Mouse (Mus musculus): ENCODE data around the gene Endog. TPM values are rescaled to one million over a fixed set of nuclear protein-coding genes. Genes with fewer than 3 reads are reported as not detected.
"Not testable (repeated sequence)": the region's sequence is repeated elsewhere in the genome, so short reads cannot be mapped to it uniquely, and the experiment has no call there.

Endog gene
- total RNA-seq (2014; fragmentation: Nextera tagmentation): 5.0 and 7.9 TPM in 2 replicates
- total RNA-seq (2017): 3.2 and 8.3 TPM in 2 replicates

DNA sequence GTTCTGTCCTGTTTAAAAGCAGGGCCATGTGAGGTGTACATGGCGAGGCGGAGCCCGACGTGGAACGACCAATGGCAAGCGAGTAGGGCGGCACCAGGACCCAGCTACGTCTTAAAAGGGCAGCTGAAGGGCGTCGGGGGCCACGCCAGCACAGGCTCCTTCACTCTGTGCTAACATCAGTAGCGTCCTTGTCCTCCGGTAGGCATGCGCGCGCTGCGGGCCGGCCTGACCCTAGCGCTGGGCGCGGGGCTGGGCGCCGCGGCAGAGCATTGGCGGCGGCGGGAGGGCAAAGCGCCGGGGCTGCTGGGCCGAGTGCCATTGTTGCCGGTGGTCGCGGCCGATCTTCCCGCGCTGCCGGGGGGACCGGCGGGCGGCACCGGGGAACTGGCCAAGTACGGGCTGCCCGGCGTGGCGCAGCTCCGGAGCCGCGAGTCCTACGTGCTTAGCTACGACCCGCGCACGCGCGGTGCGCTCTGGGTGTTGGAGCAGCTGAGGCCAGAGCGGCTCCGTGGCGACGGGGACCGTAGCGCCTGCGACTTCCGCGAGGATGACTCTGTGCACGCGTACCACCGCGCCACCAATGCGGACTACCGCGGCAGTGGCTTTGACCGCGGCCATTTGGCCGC is at the start of gene Endog:
Endog (plus strand) TSS at position 123 of the 626 bp plus-strand sequence.
- peak; percentile 89 for ATAC-seq (replicated peaks; ENCODE audit: poor library complexity, severe bottlenecking)

DNA sequence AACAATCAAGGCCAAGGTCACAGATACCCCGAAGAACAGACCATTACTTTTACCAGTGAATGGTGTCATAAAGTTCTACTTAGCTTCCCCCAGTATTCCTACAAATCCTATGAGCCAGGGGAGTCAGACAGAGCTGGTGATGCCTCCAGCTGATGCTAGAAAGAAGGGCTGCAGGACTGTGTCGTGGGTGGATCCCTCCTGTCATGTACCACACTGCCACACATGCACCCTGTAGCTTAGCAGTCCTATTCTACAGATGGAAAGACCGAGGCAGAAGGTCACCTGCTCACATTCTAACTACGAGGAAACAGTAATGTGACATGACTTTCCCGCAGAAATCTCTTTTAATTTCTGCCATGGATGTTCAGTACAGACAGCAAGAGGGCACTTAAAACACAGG is 48.5 kb upstream of the Endog start:
- no peak for ATAC-seq (replicated peaks; ENCODE audit: poor library complexity, severe bottlenecking)

DNA sequence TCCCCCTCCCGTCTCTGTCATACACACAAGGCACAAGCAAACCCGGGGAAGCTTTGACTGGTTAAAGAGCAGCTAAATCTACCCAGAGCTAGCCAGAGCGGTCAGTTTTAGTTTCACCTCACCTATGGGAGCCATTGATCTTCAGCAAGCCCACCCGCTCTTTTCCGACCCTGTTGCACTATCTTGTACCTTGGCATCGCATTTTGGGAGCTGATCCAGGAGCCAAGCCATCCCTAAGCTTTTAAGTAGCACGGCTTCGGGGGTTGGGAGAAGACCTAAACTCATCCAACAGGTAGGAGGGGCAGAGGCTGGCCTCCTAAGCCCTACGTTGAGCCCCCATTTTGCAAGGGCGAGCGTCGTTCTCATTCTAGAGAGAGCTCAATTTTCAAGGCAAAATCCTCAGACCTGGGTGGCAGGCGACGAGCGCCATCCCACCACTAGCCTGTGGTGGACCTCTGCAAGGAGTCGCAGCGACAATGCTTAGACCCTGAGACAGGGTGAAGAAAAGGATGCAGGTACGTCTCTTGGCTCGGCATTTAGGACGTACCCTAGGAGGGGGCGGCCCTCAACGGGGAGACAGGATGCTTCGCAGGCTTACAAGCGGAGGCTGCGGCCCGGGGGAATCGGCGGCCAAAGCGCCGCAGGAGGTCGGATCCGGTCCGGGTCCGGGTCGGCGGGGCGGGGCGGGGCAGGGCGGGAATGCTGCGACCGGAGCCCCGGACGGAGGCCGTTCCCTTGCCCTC is 47.4 kb upstream of the Endog start:
- ATAC-seq (replicated peaks; ENCODE audit: poor library complexity, severe bottlenecking): peak; percentile 3; the same call in 1 of the 2 replicates

DNA sequence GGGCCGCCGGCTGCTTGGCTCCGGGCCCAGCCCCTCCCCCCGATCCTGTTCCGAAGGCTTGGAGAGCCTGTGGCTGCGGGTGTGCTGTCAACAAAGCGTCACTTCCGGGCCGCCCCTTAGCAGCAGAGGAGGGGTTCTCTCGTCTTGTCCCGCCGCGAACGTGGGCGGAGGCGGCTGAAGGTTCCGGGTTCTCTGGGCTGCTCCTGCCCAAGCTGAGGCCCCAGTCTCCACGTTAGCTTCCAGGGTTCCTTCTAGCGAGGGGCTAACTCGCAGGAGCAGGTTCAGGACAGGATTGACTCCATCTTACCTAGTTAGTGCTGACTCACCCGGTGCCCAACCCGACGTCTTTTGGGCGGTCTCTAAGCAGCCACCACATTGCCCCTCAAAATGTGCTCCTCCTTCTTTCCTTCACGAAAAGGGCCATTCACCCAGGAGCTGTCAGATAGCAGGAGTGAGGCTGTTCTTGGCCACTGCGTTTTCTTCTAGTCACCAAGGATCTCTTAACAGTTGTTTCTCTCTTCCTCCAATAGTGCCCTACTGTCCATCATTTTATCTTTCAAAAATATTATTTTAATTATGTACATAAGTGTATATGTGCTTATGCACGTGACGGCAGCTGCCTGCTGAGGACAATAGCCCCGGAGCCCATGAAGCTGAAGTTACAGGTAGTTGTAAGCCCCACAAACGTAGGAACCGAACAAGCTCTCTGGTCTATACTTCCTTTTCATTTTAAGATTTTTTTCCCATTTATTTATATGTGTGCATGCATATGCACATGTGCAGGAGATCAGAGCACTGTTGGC is 46.6 kb upstream of the Endog start, which contains the start of gene Zer1:
Zer1 (minus strand) TSS at position 114 of the 803 bp plus-strand sequence.
- peak; percentile 97 for ATAC-seq (replicated peaks; ENCODE audit: poor library complexity, severe bottlenecking)

DNA sequence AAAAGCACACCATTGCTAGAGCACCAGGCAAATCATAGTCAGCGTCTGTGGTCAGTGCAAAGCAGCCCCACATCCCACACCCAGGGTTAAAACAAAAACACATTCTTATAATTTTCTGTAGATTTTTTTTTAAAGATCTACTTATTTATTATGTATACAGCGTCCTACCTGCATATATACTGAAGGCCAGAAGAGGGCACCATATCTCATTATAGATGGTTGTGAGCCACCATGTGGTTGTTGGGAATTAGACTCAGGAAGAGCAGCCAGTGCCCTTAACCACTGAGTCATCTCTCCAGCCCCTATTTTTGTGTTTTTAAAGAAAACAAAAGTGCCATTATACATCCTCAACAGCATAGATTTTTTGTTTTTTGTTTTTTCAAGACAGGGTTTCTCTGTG is 42.5 kb upstream of the Endog start:
- no peak for ATAC-seq (replicated peaks; ENCODE audit: poor library complexity, severe bottlenecking)

DNA sequence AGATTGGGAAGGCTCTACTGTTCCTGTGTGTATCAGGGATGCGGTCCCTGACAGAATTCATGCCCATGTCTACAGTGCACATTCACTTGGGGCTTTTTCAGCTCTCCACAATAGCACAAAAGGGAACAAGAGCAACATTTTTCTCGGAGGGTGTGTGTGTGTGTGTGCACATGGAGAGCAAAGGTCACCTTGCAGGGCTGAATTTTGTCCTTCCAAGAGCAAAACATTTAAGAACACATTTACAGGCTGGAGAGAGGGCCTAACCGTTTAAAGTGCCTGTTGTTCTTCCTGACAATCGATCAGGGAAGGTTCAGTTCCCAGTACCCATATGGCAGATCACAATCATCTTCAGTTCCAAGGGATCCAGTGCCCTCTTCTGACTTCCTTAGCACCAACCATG is 41.1 kb upstream of the Endog start:
- ATAC-seq (replicated peaks; ENCODE audit: poor library complexity, severe bottlenecking): no peak

DNA sequence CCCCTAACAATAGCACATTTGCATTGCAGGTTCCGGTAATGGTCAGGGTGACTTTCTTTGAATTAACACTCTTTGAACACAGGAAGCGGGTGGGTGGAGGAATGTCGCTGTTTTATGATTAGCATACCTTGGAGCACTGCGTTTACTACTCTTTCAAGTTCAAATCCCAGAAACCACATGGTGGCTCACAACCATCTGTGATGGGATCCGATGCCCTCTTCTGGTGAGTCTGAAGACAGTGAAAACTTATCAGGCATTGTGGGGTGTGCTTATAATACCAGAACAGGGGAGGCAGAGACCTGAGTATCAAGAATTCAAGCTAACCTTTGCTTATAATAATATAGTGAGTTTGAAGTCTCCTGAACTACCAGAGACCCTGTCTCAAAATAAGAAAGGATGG is 40.1 kb upstream of the Endog start:
- not testable (repeated sequence) for ATAC-seq (replicated peaks; ENCODE audit: poor library complexity, severe bottlenecking)

DNA sequence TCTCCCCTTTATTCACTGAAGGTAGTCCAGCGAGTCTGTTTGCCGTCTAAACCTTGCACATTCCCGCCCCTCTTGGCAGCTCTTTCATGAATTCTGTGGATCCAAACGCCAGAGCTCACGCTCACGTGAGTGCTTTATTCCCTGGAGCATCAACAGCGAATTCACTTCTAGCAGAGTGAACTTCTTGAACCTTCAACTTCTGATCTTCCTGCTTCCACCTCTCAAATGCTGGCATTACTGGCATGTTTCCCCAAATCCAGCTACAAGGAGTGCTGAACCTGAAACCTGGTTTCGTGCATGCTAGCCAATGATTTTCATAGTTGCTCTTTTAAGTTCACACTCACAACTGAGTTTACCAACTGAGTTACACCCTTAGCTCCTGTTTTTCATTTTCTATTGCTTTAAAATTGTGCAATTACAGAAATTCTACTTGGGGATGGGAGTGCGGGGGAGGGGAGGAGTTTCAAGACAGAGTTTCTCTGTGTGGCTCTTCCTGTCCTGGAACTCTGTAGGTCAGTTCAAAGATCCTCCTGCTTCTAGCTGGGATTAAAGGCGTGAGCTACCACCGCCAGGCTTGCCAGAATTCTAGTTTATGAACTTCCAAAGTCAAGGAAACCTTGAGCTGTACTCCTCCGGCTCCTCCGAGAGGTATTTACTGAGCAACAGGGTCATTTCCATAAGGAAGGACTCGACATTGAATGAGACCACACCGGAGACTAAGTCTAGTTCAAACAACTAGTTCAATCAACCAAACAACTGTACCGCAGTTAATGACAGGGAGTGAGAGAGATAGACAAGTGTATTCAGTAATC is 38.3 kb upstream of the Endog start:
- ATAC-seq (replicated peaks; ENCODE audit: poor library complexity, severe bottlenecking): peak; percentile 49

DNA sequence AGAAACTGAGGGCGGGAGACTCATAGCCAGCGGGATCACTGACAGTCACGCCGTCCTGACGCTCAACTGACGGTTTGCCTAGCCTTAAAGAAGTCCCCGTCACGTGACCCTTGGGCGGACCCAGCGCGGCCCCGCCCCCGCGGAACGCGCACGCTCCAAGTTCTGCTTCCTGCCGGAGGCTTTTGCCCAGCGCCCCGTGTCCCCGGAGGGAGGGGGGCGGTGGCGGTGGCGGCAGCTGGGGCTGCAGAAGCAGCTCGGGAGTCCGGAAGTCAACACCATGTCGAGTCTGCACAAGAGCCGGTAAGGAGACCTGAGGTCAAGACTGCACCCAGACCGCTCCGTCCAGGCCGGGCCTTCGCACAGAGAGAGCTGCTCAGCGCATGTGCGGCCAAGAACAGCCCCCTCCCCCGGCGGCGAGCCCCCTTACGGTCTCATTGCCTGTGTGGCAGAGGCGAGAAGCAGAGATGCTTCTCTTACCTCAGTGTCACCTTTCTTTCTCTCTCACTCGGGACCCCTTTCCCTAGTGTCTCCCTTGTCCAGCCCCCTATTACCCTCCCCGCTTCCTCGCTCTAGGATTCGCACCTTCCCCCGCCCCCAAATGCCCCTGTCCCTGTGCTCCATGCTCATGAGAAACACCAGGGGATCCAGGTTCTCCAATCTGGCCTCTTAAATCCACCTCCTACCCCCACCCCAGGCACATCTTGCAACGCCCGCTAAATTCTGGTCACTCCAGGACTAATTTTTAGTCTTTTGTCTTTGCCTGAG is 37.5 kb upstream of the Endog start, which contains the start of gene Tbc1d13:
Tbc1d13 (plus strand) TSS at position 134 of the 765 bp plus-strand sequence.
- peak; percentile 94 for ATAC-seq (replicated peaks; ENCODE audit: poor library complexity, severe bottlenecking)

DNA sequence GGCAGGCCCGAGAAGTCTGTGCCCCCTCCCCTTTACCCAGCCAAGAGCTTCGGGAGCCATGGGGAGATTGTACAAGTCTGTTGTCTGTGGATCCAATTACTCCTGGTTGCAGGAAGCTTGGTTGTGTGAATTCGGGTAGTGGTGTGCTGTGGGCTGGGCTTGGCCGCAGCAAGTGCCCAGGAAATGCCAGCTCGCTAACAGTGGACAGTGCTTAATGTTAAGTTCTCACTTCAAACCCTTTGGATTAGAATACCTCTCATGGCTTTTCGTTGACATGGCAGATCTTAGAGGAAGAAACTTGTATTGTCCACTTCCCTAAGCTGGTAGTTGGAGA is 36.9 kb upstream of the Endog start:
- ATAC-seq (replicated peaks; ENCODE audit: poor library complexity, severe bottlenecking): no peak

DNA sequence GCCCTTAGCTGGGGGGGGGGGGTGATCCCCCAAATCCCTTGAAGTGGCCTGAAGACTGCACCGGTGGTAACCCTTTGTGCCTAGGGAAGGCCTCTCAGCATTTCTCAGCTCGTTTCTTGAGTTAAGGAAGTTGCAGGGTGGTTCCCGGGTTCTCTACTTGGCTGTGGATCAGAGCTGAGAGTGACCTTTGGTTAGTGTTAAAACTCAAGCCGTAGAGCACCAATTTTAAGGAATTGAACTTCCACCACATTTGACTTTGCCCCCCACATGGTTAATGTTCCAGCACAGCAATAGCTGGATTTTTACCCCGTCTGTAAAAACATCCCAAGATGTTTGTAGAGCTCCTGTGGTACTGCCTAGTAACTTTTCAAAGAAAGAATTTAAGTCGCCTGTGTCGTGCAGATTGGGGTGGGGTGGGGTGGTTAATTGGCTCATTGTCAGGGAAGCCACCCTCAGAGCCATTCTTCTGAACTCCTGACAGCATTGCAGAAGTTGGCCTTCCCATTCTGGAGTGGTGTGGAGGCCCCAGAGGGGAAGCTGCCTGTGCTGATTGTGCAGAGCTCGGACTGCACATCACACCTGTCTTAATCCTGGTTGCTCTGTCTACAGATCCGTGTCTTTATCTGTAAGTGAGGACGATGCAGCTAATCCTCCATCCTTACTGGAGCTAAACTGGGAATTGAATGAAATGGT is 36.2 kb upstream of the Endog start:
- ATAC-seq (replicated peaks; ENCODE audit: poor library complexity, severe bottlenecking): no peak

DNA sequence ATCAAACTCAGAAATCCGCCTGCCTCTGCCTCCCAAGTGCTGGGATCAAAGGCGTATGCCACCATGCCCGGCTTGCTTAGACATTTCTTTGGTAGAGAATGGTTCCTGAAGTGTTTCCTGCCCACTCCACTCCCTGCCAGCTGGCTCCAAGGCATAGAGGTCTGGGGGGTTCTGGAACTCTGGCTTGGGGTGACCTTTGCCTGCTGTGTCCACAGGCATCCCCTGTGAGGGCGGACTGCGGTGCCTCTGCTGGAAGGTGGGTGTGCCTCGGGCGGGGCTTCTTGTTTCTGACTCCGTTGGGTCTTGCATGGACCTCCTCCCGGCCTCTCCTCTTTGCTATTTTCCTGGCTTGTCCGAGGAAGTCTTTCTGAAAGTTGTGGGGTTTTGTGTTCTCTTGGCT is 34.8 kb upstream of the Endog start:
- no peak for ATAC-seq (replicated peaks; ENCODE audit: poor library complexity, severe bottlenecking)

DNA sequence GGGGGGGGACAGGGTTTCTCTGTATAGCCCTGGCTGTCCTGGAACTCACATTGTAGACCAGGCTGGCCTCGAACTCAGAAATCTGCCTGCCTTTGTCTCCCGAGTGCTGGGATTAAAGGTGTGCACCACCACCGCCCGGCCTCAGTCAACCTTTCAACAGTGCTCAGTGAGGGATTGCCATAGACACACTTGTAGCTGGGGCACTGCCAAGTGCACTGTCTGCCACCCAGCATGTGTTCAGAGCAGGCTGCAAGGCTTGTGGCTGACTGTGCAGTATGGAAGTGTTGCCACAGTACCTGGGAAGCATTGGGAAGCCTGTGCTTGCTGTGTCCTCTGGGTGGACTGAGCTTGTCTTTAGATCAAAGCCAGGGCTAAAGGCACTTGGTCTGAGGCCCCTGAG is 31.3 kb upstream of the Endog start:
- ATAC-seq (replicated peaks; ENCODE audit: poor library complexity, severe bottlenecking): not testable (repeated sequence)

DNA sequence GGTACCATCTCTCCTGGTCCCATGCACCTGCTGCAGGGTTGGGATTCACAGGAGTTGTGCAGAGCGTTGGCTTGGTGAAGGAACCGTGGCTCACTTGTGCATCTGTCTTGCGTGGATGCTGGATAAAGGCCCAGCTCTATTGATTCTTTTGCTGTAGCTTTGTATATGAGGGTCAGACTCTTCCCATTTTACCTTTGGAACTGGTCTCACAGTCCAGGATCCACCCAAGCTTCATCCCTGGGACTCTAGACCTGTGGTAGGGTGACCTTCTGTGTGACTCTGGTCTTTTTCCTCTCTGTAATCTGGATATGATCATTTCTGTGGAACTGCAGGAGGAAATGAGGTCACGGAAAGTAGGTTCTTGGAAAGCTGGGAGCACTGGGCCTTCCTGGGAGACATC is 26.9 kb upstream of the Endog start:
- no peak for ATAC-seq (replicated peaks; ENCODE audit: poor library complexity, severe bottlenecking)

DNA sequence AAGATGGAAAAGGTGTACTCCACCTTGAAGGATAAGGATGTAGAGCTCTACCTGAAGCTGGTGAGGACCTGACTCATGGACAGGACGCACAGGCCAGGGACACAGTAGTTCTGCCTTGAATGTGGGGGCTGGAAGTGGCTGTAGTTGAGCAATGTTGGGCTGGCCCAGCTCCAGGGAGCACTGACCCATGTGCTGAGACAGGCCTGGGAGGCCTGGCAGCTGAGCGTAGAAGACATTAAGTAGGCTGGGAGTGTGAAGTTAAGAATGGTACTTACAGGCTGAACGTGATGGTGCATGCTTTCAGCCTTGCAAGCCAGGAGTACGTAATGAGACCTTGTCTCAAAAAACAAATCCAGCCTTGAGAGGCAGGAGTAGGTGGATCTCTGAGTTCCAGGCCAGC is 23.8 kb upstream of the Endog start:
- ATAC-seq (replicated peaks; ENCODE audit: poor library complexity, severe bottlenecking): no peak

DNA sequence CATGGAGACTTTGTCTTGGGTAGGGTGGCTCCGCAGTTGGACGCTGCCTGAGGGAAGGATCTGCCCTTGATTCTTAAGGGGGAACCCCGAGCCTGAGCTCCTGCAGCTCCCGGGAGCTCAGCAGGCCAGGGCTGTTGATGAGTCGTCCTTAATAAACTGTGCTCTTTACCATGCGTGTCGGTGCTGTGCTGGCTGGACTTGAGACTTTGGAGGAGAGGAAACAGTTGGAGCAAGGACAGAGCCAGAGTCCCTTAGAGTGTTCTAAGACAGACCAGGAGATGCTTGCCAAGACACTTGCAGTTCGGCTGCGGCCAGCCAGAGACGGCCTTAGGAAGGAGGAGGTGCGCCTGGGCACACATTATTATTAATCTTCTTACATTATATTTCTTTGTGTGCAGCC is 19.5 kb upstream of the Endog start:
- no peak for ATAC-seq (replicated peaks; ENCODE audit: poor library complexity, severe bottlenecking)

DNA sequence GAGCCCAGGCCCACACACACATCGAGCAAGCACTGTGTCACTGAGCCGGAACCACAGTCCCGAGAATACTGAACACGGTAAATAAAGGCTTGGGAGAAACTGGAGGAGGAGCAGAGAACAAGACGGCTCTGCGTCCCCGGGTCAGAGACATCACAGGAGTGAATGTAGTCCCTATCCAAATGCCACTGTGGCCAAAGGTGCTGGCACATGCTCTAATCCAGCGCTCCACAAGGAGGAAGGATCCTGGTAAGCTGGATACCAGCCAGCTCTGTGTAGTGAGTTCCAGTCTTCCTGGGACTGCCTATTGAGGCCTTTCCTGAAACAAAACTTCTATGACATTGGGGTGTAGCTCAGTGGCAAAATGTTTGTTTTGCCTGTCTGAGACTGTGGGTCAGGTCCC is 18.7 kb upstream of the Endog start:
- ATAC-seq (replicated peaks; ENCODE audit: poor library complexity, severe bottlenecking): no peak

DNA sequence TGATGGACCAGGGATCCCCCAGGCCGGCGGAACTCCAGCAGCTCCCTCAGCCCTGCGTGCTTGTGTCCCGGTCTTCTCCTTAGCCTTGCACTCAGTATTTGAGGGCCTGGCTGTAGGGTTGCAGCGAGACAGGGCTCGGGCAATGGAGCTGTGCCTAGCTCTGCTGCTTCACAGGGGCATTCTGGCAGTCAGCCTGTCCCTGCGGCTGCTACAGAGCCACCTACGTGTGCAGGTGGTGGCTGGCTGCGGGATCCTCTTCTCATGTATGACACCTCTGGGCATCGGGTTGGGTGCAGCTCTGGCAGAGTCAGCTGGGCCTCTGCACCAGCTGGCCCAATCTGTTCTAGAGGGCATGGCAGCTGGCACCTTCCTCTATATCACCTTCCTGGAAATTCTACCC is 11.4 kb upstream of the Endog start:
- not testable (repeated sequence) for ATAC-seq (replicated peaks; ENCODE audit: poor library complexity, severe bottlenecking)

DNA sequence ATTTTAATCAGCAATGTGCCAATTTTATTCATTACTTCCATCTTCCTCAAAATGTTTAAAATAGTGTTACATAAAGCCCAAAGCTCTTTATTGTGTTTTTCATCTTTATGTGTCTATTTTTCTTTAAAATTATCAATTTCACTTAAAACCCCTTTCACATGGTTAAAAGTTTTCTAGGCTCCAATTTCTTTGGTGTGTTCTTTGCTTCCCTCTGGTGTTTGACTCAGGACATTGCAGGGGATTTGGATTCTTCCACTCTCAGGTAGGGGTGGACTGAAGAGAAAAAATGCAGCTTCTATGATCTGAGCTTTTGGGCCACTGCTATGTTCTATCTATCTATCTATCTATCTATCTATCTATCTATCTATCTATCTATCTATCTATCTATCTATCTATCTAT is 9.5 kb upstream of the Endog start:
- peak; percentile 59; the same call in 1 of the 2 replicates for ATAC-seq (replicated peaks; ENCODE audit: poor library complexity, severe bottlenecking)

Measured in granulocyte monocyte progenitor cell, adult 5-6 weeks (primary cell).